Mouse (Mus musculus) erythroblast, adult 5-6 weeks (primary cell): ENCODE results near the gene Ifit1bl1. TPM values are rescaled to one million over a fixed set of nuclear protein-coding genes. Genes with fewer than 3 reads are reported as not detected.
"Not testable (repeated sequence)": the region's sequence is repeated elsewhere in the genome, so short reads cannot be mapped to it uniquely, and the experiment has no call there.

ENCODE experiments used
- ATAC-seq: replicated peaks from 2 replicates; pipeline ENCODE4 v1.8.0; 2016; ENCODE audit warnings: moderate number of reproducible peaks, mild to moderate bottlenecking, moderate TSS enrichment, inconsistent platforms; ENCODE audit not compliant: poor library complexity, low FRiP score, severe bottlenecking
- total RNA-seq, 2 experiments: library from RNA; stranded (forward) in 1 of 2; stranded (reverse) in 1 of 2; fragments of 150-400 nt in 1 of 2; fragments of 200-764, 138-1000 nt in 1 of 2; gene quantifications; 2 replicates each; pipeline versions ENCODE4 v1.2.3 to v1.2.4; 2015 to 2017; ENCODE audit warnings: low replicate concordance in 2 of 2

Gene Ifit1bl1
- total RNA-seq, 2 experiments from 2014 or later, result 0.58 to 1.8 TPM

DNA sequence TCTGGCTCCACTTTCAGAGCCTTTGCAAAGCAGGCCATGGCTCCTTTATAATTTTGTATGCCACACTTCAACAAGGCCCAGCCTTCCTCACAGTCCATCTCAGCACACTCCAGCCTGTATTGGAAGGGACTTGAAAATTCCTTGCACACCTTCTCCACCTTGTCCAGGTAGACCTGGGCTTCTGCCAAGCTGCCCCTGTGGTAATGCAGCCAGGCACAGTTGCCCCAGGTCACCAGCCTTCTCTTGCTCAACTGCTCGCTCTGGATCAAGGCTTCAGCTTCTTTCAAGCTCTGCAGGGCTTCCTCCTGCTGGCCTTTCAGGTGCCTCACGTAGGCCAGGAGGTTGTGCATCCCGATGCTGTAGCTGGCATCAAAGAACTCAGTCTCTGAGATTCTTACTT lies 7.2 kb downstream of the Ifit1bl1 start:
- ATAC-seq, result not testable (repeated sequence)

DNA sequence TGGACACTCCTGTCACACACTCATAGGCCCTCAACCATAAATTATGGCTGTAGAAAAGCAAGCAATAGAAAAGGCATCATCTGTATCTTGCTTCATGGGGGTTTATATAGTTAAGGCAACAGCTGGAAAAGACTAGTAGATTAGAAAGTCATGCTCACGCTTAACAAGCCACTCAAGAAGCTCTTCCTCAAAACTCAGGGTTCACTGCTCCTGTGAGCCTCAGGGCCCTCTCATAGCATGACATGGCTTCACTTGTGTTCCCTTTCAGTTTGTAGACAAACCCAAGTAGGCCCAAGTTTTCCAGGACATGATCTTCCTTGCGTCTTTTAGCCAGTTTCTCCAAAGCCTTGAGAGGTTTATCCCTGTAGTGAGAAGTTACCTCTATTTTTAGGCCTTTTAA lies 8.3 kb downstream of the Ifit1bl1 start:
- ATAC-seq, result no peak

DNA sequence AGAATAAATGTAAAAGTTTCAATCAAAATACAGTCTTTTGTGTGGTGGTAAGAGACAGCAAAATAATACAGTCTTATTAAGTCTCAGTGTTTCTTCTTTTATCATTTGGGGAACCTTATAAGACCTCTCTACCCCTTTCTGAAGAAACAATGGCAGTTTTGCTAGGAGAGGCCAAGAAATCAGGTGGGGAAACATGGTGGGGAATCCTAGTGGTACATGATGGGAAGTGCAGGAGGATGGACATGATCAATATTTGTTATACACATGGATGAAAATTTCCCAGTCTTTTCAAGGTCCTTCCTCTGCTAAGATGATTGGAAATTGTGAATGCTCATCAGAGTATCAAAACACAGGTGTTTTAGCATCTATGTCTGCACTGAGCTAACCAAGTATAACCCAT lies 12.8 kb downstream of the Ifit1bl1 start:
- peak; percentile 14; the same call in 1 of the 2 replicates for ATAC-seq

DNA sequence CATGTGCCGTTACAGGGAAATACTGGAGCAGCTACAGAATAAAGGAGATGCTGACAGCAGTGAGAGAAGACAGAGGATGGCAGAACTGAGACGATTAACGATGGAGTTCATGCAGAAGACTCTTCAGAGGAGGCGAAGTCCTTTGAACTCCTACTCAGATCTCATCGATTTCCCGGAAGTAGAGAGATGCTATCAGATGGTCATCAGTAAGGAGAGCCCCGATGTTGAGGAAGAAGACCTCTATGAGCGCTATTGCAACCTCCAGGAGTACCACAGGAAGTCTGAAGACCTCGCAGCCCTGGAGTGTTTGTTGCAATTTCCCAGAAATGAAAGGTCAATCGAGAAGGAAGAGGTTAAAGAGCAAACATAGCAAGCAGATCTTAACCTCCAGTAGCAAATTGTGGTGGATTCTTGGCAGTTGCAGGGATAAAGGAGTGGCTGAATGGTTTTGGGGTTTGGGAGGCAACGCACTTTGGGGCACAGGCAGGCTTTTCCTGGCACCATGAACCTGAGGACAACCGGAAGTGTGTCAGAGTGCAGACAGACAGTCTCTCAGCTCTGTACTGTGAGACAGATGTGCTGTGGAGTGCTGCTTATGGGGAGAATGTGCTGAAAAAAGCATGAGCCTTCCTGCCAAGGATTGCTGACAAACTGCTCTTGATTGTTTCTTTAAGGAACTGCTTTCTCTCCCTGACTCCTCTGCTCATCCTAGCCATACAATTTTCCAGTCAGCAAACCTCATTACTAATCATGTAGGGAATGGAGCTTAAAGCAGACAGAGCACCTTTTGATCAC lies 13.7 kb downstream of the Ifit1bl1 start:
- not testable (repeated sequence) for ATAC-seq

DNA sequence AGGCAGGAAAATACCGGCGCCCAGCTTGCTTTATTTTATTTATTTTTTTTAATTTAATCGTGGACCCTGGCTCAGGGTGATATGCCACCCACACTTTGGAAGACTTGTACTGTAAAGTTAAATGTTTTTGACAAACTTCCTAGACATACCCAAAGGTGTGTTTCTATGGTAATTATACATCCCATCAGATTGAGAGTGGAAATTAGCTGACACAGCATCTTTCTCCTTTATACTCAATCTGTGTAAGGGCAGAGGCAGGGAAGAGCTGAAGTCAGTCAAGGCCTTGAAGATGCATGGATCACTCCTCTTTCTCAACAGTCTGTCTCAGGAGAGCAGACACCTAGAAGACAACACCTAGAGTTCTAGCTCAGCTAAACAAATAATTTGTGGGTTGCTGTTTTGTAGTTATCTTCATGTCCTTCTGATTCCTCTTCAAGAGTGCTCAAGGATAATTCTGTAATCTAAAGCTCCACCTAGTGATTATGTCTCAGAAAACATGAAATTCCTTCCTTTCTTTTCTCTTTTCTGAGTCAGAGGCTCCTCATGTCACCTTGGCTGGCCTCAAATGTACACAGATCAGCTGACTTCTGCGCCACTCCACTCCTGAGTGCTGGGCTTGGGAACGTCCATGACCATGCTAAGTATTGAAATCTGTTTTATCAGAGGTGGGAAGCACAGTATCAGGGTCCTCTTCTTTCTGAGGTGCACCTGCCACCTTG lies 15.9 kb downstream of the Ifit1bl1 start:
- ATAC-seq, result not testable (repeated sequence)

DNA sequence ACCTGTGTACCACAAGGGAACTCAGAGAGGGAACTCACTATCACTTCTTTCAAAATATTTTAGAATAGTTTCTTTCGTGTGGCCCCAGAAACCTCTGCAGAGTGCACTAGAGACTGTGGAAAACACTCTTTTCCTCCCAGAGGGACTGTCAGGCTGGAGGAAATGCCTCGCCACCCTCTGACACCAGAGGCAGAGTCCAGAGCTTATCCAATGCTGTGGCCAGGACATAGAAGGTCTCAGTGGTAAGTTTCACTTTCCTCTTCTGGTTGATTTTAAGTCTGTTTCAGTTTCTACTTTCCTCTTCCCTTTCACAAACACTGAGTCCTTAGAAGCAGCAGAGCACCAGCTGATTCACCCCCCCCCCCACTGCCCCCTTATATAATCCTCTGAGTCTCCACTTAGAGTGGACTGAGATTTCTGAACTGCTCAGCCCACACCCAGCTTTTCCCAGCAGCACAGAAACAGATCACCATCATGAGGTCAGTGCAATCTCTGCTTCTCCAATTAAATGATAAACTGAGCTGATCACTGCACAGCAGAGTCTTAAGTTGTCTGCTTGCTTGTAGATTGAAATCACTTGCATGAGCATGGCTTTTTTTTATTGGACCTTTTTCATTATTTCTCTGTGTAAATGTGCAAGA lies 18.5 kb downstream of the Ifit1bl1 start, which contains the start of gene Ifit3:
TSS of gene Ifit3 (plus strand) at position 406 of the 641 bp plus-strand sequence.
- ATAC-seq, result not testable (repeated sequence)

DNA sequence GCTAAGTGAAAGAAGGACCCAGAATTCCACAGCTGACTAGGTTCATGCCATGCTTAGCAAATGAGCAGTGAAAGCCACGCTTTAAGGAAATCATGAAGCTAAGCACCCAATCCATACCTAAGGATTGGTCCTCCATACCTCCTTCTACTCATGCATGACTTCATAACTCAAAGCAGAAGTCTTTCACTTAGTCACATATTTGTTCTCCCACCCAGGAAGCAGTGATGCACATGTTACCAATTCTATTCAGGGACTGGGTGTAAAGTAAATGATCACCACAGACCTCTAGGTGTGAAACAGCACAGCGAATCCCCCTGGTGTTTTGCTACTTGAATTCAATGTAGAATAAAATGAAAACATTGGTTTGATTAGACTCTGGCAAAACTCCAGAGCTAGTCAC lies 19.1 kb downstream of the Ifit1bl1 start:
- not testable (repeated sequence) for ATAC-seq

DNA sequence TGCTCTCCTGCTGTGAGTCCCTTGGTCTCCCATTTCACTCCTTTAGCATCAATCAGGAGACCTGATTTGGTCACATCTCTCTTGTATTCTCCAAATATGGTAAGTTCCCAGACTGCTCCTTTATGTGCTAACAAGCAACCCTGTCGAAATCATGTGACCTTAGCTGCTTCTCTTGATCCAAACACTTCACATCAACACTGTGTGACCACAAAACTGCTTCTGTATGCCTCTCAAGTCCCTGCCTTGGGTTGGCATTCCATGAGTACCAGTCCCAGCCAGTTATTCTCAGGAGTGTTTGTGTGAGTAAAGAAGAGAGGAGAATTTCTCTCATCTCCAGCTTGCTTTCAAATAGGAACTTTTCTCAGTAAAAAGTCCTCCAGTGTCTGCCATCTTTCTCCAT lies 24.6 kb downstream of the Ifit1bl1 start:
- no peak for ATAC-seq

DNA sequence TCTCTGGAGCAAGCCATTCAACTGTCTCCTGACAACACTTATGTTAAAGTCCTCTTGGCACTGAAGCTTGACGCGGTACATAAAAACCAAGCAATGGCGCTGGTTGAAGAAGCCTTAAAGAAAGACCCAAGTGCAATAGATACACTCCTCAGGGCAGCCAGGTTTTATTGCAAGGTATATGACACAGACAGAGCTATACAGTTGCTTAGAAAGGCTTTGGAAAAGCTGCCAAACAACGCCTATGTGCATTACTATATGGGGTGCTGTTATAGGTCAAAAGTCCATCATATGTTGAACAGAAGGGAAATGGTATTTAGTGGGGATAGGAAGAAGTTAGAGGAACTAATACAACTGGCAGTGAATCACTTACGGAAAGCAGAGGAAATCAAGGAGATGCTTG lies 28.1 kb downstream of the Ifit1bl1 start:
- no peak for ATAC-seq

DNA sequence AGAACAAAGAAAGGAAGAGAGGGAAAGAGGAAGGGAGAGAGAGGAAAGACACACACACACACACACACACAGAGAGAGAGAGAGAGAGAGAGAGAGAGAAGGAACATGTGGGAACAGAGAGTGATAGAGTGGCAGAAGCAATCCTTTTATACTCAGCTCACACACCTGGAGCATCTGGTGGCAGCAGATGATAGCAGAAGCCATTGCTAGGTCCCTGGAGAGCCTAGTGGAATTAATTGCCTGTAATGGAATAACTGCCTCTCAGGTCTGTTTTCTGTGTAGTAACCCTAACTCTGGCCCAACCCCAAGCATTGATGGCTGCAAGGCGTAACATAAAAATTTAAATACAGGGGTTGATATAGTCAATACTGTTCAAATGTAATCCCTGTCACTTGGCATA lies 30.7 kb downstream of the Ifit1bl1 start:
- ATAC-seq, result no peak

DNA sequence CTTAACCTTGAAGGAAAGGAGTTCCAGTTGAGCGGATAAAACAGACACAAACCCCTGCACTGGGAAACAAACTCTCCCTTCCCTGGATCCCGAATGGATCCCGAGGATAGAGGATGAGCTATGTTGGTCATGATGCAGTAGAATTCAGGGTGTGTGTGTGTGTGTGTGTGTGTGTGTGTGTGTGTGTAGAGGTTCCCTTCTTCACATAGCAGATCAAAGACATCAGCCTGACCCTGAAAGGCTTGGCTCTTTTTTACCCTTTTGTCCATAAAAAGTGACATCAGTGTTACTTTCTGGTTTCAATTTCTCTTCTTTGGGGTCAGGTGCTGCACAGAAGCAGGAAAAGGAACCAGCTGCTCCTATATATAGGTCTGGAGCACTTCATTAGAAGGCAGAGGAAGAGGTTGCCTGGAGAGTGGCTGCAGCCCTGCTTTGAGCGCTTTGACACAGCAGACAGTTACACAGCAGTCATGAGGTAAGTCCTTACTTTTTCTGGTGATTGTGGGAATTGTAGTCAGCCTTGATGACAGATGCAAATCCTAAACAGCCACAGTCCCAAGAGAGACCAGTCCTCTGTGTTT lies 31.8 kb downstream of the Ifit1bl1 start:
- ATAC-seq, result no peak

DNA sequence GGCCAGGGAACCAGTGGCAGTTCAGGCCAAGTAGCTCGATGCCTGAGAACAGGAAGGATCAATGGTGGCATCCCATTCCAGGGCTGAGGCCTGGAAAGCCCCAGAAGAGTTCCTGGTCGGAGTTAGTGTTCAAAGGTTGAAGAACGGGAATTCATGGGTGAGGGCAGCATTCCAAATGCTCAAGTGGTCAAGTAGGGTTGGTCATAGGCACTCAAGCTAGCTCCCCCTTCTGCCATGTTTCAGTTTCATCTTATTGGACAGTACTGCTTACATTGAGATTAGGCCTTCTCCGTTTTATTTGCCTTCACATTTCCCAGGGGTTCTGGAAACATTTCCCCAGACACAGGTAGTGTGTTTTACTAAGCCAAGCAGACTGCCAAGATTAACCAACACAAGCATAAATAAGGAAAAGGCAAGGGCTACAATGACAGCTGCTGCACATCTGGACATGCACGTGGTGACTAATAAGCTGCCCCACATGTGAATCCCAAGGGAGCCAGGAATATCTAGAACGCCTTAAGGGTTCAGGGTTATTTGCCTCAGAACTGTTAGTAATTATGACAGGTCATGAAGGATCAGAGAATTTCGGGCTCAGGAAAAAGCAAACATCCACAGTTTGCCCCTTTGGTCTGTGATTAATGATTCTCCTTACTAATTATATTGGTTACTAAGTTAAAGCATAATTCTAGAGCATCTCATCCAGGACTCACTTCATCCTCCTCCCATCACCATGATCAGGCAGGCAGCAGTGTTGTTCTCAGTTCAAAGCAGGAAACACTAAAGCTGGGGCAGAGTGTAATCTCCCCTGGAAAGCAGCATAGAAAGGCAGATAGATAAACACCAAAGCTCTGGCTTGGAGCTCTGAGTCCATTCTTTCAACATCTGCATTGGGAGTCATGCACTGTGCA lies 32.5 kb downstream of the Ifit1bl1 start:
- ATAC-seq, result no peak

DNA sequence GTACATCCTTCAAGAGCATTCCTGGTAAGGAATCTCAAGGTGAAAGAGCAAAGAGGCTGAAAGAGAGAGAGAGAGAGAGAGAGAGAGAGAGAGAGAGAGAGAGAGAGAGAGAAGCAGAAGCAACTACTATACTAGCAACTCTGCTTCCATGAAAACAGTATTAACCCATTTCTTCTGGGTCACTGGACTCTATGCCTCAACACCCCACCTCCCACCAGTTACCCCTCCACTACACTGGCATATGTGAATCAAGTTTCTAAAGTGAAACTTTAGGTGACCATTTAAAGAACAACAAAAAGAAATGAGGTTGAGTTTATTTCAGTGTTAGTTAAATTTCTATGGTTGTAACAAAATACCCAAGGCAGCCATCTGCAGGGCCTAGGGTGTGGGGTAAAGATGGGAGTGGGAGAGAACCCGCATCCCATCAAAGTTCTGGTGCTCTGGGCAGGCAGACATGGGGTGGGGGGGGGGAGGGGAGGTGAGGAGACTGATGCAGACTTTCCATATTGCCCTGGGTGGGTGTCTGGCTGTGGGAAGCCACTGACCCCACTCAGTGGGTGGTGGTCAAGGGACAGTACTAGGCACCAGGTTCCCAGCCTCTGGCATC lies 35.5 kb downstream of the Ifit1bl1 start:
- no peak for ATAC-seq

DNA sequence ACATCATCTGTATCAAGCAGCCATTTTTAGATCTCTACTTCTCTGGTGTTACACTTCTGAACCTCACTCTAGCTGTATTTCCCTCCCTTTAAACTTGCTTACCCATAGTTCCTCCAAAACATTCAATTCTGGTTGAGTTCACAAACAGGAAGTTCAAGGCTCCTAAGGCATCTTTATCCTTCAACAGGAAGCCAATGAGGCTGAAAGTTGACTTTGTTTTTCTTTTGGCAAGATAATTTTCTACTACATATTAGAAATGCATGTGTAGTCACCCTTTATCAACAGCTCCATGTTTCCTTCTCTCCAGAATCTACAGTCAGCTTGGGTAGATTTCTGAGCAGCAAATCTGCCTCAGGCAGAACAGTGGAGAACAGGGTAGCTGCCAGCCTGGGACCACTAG lies 39.2 kb downstream of the Ifit1bl1 start:
- no peak for ATAC-seq

DNA sequence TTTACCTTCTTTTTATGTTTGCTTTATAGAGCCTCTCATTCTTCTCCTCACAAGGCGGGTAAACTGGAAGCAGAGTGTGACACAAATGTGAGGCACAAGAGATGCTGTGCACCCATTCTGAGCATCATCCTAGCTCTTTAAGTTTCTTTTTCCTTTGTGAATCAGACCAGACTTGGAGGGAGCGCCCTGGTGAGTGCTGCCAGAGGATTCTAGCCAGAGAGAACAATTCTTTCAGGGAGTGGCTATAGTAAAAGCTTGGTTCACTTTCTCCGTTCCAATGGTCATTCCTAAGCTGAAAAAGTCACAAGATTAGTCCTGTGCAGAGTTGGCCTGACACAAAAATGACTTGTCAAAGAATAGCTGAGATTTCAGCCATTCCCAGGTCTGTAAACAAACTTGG lies 45.1 kb downstream of the Ifit1bl1 start:
- ATAC-seq, result no peak

DNA sequence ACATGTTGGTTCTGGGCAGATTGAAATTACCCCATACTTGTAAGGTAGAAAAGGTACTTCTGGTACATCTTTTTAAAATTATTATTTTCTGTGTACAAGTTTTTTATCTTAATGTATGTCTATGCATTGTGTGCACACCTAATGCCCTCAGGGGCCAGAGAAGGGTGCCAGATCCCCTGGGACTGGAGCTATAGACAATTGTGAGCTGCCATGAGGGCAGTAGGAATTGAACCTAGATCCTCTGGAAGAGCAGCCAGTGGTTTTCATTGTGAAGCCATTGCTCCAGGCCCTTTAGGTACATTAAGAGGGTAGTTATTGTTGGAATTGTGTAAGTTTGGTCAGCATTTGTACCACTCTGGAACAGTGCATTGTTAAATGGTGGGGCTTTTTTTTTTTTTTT lies 47.7 kb downstream of the Ifit1bl1 start:
- no peak for ATAC-seq

DNA sequence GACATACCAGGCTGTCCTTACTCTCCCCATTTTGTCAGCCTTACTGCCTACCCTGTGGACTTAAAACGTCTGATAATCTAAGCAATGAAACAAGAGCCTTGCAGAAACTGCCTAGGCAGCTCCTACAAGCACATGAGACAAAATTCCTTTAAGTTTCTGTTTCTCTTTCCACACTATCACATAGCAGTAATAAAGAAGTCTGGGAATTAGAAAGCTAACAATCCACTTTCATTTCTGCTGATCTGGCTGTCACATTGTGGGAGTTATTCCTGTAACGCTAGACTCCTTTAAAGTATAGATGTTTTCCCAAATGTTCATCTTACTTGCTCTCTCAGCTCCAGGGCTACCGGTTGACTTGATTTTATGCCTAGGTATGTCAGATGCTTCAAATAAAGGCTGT lies 48.2 kb downstream of the Ifit1bl1 start:
- no peak for ATAC-seq

DNA sequence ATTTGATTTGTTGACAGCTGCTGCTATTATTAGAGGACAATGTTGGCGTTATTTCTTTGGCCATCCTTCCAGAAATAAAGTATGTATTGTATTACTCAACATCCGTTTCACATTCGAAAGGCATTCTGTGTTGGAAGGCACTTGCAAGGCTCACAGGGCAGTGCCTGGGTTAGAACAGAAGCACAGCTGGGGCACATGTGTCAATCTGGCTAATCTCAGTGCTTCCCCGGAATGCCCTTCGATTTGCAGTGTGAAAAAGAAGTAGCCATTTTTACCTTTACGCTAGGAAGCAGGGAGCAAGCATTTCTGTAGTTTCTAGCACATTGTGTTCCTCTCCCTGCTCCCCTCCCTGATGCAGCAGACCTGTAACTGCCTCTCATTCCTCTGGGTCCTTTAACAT lies 48.7 kb downstream of the Ifit1bl1 start:
- ATAC-seq, result no peak

DNA sequence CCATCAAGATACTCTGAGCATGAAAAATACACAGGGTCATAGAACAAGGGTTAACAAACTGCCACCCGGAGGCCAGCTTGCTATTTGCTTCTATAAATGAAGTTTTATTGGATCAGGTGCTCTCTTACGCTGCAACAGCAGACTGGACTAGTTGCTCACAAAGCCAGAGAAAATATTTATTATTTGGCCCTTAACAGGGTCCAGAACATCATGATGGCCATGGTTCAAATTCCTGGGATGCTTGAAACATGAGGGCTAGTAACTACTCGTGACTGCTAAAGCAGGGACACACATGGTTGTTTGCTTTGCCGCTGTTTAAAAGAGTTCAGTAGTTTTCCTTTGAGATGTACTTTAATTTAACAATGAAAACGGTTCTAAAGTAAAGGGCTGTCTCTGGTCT lies 49.8 kb downstream of the Ifit1bl1 start:
- ATAC-seq, result no peak
